Mouse (Mus musculus): ENCODE results near the gene Ankrd9.

The Ankrd9 gene

DNA sequence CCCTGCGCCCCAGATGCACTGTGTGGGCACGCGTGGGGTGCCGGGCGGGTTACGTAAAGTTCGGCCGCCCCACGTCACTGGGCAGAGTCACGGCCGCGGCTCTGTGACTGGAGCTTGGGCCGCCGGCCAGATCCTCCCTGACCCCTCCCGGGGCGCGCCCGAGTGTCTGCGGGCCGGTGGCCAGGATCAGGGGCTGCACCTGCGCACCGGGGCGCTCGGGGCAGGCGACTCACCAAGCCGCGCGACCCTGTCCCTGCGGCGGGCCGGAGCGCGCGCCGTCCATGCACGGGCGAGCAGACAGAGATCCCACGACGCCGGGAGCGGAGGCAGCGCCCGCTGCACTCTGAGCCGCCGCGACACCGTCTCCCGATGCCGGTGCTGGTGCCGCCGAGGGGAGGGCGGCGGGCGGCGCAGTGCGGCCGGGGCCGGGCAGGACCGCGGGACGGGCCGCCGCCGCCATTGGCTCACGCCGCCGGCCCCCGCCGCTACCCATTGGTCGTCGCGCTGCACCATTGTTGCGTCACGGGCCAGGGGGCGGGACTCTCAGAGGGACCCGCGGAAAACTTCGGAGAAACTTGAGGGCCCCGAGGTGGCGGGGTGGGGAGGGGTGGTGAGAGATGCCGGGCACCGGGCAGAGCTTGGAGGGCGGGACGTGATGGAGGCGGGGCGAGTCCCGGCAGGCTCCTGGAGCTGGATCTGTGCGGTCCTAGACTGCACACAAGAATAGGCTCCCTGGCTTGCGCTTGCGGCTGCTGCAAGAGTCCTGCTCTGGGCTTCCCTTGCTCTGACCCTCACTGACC is at the start of gene Ankrd9:
Gene Ankrd9, minus strand, starts transcription at position 434 of the 800 bp plus-strand sequence.
- peak; percentile 97 to 99 for DNase-seq (ENCODE audit: low spot score in 2 of 2)

DNA sequence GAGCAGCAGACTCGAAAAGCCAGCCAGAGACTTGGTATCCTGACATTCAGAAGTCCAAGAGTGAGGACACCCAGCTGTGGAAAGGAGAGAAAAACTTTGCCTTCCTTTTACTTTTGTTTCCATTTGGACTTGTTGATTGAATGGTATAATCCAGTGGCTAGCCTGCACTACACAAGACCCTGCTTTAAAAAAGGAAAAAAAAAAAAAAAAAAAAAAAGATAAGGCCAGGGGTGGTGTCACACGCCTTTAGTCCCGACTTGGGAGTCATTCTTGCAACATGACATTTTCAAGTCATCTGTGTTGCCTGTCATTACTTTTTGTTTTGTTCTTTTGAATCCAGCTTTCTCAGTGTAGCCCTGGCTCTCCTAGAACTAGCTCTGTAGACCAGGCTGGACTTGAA is 42.7 kb upstream of the Ankrd9 start:
- no peak for DNase-seq (ENCODE audit: low spot score in 2 of 2)

DNA sequence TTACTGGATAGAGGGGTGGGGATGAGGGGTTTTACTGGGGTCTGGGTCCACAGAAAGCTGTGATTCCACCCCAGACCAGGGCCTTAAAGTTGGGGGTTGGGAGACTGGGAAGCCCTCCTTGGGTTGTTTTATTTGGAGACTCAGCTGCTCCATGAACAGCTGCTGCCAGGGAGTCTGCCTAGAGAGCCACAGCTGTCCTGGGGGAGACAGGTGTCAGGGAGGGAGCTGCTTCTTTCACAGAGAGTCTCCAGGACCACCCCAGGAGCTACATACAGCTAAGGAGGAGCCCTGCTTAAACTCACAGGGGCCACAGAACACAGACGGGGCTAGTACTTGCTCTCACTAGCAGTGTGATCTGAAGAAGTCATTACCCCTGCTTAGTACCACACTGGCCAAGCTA is 42.3 kb upstream of the Ankrd9 start:
- DNase-seq (ENCODE audit: low spot score in 2 of 2), result no peak

DNA sequence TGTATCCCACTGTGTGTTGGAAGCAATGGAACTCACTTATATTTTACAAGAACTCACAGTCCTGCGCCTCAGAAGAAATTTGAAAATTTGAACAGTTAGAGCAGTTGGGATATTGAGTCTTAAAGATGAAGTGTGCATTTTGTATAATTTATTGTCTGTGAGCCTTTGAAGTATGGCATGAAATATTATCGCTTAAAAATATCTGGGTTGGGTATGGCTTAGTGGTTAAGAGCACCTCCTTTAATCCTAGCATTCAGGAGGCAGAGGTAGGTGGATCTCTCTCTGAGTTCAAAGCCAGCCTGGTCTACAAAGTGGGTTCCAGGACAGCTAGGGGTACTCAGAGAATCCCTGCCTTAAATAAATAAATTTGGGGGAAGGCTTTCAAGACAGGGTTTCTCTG is 40.2 kb upstream of the Ankrd9 start:
- no peak for DNase-seq (ENCODE audit: low spot score in 2 of 2)

DNA sequence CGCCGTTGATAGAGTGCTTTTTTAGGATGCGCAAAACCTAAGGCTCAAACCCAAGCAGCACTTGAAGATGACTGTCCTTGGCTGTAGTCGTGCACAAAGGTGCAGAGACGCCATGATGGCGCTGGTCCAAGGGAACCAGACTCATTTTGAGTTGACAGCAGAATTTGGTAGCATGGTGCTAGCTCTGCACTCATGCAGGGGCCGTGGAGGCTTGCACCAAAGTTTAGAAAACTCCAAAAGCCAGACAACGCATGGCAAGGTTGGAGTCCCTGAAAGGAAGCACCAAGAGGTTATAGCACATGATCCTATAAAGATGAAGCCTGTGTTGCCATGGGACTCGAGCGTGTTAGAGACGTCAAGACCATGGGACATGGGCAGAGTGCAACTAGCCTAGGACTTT is 39.2 kb upstream of the Ankrd9 start:
- no peak for DNase-seq (ENCODE audit: low spot score in 2 of 2)

DNA sequence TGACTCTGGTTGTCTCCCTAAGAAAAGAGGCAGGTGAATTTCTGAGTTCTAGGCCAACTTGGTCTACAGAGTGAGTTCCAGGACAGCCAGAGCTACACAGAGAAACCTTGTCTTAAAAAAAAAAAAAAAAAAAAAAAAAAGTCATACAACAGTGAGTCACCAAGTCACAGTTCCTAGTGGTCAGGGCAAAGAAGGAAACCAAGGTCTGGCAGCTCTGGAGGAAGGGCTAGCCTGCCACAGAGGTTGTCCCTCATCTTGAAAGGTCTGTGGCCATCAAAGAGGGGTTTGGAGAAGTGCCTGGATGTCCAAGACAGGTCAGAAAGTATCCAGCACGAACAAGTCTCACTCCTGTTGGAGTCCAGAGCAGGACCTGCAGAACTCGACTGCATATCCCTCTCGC is 38.0 kb upstream of the Ankrd9 start:
- DNase-seq (ENCODE audit: low spot score in 2 of 2), result no peak

DNA sequence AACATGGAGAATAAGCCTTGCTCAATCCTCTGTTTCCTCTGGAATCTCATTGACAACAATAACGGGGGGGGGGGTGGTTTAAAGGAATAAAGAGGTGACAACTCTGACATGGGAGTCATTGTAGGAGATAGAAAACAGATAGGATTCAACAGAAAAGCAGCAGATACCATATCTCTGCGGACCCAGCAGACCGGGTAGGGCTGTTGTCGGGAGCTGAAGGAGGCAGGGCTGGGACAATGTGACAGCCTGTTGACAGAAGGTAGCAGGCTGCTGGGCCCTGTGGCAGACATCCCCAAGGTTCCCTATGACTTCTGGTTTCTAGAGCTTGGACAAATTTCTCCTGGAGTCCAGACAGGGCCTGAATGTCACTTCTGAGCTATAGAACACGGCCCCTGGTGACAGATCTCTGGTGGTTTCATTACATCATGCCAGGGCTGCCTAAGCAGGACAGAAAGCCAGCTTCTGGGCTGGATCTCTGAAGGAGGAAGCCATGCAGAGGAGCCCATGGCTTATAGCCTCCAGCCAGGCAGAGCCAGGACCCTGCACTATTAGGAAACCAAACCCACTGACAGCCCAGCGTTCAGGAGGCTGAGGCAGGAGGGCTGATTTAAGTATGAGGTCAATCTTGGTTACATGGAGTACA is 30.9 kb upstream of the Ankrd9 start:
- no peak for DNase-seq (ENCODE audit: low spot score in 2 of 2)

DNA sequence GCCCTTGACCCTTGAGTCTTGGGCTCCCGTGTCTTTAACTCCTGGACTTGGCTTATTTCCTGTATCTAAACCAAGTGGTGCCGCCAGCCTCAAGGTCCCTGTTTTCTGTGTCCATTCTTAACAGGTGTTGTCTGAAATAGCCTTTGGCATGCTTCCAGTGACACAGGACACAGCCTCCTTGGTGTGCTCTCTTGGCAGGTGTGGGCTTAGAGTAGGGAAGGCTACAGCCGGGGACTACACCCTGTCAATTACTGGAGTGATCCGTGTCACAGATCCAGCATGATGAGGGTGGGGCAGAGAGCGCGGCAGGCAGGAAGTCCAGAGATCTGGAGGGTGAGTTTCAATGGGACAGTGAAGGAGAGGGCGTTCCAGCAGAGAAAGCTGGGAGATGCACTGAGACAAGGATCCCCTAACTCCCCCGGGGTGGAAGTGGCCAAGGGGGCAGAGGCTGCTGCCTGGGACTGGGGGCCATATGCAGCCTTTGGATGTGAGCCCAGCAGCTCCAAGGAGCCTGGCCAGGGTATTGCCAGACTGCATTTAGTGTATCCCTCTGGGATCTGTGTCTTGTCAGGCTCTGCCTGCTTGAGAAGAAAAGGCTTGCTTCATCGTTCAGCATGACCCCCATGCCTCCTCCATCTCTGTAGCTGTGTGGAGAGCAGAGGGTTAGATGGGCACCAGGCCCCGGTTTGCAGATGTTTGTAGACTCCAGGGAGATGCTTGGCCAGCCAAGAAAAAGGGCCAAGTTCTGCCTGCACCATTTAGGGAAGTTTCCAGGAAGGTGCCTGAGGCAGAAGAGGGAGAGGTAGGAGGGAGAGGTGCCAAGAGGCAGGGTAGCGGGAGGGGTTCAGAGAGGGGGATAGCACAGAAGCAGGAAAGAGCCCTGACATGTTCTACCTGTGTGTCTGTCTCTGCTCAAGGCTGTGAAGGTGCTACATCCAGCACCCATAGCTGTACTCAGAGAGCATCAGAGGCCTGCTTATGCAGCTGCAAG is 30.0 kb upstream of the Ankrd9 start:
- DNase-seq (ENCODE audit: low spot score in 2 of 2), result no peak

DNA sequence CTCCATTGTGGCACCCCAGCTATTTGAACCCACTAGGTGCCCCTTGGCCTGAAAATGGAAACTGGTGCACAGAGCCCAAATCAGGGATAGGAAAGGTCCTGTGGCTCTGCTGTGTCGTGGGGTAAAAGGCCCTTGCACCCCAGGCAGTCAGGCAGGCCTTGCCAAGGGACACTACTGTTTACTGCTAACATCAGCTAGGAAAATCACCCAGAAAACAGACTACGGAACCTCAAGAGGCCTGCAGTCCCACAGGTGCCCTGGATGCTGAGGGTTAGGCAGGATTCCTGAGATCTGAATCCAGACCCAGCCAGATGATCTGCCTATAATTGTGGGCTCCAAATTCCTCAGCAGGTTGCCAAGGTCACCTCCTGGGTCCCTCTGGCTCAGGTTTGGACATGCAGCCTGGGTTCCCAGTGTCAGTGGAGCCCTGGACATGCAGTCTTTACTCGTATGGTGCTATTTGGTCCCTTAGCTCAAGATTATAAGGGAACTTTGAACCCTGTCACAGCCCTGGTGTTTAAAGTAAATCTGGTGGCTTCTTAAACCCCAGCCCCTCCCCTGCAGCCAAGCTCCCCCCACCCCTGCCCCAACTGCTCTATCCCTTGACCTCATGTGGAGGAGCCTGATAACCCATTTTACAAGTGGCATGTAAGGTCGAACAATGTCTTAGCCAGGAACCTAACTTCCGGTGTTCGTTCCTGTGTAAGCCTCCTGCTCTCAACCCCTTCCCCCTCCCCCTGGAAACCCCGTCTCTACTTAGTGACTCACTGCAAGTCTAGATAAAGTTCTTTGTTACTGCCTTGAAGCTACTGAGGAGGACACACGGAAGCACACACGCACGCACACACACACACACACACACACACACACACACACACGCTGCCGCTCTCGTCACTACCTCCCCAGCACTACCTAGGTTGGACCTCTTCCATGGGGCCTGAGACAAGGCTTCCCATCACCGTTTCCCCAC is 28.6 kb upstream of the Ankrd9 start:
- DNase-seq (ENCODE audit: low spot score in 2 of 2), result peak; percentile 36 to 41

DNA sequence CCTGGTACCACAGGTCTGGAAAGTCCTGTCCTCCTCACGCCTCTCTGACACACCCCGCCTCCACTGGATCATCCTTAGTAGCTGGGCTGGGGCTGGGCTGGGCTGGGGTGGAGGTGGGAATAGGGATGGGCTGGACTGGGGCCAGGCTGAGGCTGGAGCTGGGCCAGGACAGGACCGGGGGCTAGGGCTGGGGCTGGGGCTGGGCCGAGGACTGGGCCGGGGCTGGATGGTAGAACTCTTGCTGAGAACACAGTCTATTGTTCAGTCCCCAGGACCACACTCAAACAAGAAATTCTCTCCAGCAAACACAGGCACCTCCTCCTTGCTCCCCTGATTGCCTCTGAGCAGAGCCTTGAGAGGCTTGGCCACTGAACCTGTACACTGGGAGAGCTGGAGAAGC is 27.5 kb upstream of the Ankrd9 start:
- DNase-seq (ENCODE audit: low spot score in 2 of 2), result no peak

DNA sequence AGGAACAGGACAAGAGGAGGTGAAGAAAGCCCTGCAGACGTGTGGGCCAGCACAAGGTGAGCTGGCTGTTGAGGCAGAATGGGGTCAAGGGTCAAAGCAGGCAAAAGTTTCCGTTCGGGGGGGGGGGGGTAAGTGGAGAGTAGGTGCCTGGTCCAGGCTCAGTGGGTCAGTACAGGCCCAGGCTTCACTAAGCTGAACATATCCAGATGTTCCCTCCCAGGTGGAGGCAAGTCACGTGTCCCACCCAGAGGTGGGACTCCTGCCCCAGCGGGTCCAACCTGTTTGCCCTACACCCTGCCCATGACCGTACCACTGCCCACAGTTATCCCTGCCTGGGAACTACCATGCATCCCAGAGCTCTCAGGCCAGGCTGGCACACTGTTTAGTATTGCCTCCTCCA is 27.0 kb upstream of the Ankrd9 start:
- DNase-seq (ENCODE audit: low spot score in 2 of 2), result no peak

DNA sequence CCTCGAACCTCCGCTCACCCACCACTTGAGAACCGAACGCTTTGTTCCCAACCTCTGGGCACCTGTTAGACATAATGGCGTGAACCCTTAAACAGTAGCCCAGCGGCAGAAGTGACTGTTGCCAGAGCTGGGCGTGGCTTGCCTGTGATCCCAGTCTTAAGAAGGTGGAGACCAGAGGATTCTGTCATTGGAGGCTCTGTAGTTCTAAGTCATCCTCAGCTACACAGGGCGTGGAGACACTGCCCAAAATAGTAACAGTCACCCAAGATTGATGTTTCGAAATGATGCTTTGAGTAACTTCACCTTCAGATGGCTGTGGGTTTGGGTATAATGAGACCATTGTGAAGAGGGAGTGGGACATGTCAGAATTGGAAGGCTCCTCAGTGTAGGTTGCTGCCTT is 25.3 kb upstream of the Ankrd9 start:
- no peak for DNase-seq (ENCODE audit: low spot score in 2 of 2)

DNA sequence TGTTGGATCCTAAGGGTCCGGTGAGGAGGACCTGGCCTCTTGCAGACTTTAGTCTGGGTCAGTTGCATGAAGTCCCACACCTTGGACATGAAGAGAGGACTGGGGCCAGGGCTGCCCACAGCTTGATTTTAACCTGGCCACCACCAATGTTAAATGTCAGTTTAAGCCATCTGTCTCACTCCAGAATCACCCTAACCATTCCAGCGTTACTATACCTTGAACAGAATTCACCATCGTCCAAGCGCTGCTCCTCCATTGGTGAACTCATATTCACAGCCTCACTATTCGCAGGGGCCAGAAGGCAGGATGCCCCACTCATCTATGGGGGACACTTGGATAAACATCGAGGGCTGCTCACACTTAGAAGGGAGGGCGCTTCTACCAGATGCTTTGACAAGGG is 22.1 kb upstream of the Ankrd9 start:
- no peak for DNase-seq (ENCODE audit: low spot score in 2 of 2)

DNA sequence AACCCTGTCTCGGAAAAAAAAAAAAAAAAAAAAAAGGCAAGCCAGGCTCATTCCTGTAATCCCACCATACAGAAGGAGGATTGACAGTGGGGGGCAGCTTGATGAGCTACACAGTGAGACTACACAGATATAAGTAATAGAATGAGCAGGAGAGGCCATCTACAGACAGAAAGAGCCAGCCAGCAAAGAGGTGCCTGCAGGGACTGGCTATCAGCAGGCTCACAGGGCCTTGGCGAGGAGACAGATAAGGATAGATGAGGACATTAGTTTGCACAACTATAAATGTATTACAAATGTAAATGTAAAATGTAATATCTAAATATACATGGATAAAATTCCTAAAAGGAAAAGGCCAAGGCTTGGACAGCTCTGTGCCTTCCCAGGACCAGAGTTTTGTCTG is 21.0 kb upstream of the Ankrd9 start:
- DNase-seq (ENCODE audit: low spot score in 2 of 2), result no peak

DNA sequence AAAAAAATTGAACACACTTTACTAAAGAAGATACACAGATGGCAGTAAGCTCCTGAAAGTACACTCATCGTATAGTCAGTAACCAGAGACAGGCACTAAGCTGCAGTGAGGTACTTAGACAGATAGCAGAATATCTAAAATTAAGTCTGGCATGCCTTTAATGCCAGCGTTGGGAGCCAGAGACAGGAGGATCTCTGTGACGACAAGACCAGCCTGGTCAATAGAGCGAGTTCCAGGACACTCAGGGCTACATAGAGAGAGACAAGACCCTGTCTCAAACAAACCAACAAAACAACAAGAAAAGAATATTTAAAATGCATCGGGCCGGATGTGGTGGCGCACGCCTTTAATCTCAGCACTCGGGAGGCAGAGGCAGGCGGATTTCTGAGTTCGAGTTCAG is 19.3 kb upstream of the Ankrd9 start:
- DNase-seq (ENCODE audit: low spot score in 2 of 2), result no peak

DNA sequence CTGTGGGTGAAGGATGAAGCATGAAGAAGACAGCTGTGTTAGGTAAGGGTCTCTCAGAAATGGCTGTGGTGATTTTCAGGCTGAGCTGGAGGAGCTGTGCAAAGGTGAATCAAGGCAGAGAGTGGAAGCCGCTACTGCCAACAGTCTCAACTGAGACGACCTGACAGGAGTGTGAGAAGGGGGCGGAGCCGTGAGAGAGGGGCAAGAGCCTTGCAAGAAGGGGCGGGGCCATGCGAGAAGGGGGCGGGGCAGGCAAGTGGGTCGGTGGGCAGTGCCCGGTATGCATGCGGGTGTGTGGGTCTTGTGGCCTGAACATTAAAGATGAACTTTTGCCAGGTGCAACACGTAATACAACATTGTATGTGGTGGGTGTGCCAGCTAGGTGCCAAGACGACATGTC is 15.8 kb upstream of the Ankrd9 start:
- no peak for DNase-seq (ENCODE audit: low spot score in 2 of 2)

DNA sequence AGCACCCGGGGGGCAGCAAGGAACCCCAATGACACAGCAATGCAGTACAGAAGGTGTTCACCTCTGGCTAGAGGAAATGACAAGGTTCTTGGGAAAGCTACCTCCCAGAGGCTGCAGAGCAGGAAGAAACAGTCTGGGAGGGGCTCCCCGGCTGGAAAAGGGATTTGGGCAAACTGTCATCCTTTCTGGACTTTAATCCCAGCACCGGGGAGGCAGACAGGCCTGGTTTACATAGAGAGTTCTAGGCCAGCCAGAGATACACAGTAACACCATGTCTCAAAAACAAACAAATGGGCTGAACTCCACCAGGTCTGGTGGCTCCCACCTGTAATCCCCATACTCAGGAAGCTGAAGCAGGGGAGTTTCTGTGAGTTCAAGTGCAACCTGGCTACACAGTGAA is 14.4 kb upstream of the Ankrd9 start:
- DNase-seq (ENCODE audit: low spot score in 2 of 2), result no peak

DNA sequence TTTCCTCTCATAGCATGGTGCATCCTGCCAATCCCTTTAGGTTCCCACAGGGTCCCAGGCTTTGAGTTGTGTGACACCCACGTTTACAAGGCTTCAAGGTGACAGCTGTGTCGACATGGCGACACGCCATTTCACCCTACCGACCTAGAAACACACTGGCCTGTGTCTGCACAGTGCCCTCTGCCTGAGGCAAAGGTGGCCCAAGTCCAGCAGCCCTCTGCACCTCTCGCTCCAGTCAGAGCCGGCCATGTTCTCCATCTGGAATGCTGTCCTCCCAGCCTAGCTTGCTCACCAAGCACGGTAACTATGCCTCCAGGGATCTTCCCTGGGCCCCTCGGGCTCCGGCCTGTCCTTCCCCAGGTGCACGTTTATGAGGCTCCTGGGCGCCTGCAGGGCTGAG is 13.9 kb upstream of the Ankrd9 start:
- DNase-seq (ENCODE audit: low spot score in 2 of 2), result no peak

DNA sequence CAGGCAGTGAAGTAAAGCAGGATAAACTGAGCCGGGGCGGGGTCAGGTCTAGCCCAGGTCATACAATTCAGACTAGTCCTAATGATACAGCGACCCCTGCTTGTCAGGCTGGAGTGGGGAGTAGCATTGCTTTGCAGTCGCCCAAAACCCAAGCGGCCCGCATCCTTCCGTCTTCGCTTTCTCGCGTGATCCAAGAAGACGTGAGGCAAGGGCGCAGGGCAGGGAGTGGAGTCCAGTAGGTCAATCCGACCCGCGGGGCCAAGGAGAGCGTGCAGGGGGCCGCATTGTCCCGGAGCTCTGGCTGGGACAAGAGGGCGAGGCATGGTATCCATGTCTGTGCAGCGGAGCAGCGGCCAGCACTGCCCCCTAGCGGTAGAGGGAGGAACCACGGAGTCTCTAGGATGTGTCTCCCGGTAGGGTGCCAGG is 13.3 kb upstream of the Ankrd9 start:
- peak; percentile 84 to 90 for DNase-seq (ENCODE audit: low spot score in 2 of 2)

DNA sequence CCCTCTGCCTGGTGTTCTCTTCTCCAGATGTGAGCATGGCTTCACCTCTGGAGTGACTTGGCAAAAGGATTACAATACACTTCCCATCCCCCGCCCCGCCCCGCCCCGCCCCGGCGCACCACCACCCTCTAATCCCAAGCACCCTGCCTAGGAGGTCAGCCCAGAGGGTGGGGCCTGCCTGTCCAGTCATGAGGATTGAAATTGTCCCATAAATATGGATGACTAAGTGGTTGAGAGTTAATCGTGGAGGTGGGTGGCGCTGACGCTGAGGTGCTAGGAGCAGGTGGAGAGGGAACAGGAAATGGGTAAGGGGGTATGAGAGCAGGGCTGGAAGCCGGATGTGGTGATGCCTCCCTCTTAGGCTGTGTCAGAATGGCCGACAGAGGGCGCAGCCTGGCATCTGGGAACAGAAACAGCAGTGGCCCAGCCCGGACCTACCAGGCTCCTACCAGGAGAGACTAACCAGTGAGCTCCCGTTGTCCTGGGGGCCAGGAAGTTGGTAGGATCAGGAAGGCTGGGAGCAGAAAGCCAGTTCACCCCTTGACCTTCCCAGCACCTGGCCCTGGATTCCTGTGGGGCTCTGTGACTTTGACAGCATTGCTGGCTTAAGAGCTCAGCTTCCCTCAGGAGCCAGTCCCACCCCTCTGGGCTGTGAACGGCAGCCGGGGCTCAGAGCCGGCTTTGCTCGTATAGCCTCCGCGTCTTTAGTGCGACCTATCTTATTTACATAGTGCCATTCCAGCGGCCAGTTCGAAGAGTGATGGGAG is 12.7 kb upstream of the Ankrd9 start:
- peak; percentile 81 to 87 for DNase-seq (ENCODE audit: low spot score in 2 of 2)
